In the genomic region with DNA sequence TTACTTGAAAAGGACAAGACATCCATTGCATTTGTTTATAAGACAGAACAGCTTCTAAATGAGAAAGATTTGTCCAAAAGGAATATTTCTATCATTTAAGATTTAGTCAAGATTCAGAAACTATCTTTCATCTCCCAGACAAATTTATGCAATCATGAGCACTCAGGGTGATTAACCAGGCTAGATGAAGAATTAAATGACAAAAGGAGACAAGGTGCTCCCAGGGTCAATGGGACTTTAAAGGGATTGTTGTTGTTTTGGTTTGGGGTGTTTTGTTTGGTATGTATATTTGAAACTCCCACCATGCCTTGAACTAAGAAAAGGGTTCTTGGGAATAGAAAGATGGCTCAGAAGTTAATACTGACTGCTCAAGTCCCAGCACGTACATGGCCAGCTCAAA, we compare ENCODE assay signal across 14 mouse cellular contexts.
DNase-seq lines count a peak whose midpoint lies in the region; ATAC-seq lines count a peak whose summit lies in the region.
"Had no signal": no experiment of that assay in that cellular context is flagged by ENCODE, and none has a peak within 500 bp of the region (broad histone marks: within the 10 kb centered on the region; RNA-seq: fewer than 3 reads in every experiment).

No protein-coding gene starts in this region.

- no peaks in the 10 kb centered on the region for H3K36me3 ChIP-seq in hindbrain, embryonic 14.5 days (replicated peaks; ENCODE audit: control insufficient read depth, insufficient read depth)
- no peaks in the 10 kb centered on the region for H3K36me3 ChIP-seq in hindbrain, embryonic 11.5 days (ENCODE audit: control insufficient read depth, insufficient read depth, low read length)
- H3K36me3 ChIP-seq in forebrain, embryonic 15.5 days, result no peaks in the 10 kb centered on the region
- no peaks in the 10 kb centered on the region for H3K36me3 ChIP-seq in midbrain, embryonic 13.5 days
- H3K36me3 ChIP-seq: heart, embryonic 13.5 days; neural tube, embryonic 12.5 days had no signal

- 32% methylated on average over 1 of the region's 1 CpGs for WGBS in hindbrain, embryonic 14.5 days
- WGBS in hindbrain, embryonic 11.5 days, result 27% methylated on average over 1 of the region's 1 CpGs
- WGBS in forebrain, embryonic 15.5 days, result 50% methylated on average over 1 of the region's 1 CpGs
- WGBS in midbrain, embryonic 13.5 days, result 39% methylated on average over 1 of the region's 1 CpGs

- DNase-seq in hindbrain, embryonic 14.5 days (ENCODE audit: low spot score), result no peak
- DNase-seq in hindbrain, embryonic 11.5 days (ENCODE audit: low spot score), result no peak
- peak; percentile 52 for DNase-seq in R1 (ENCODE audit: low read depth, low spot score)
- DNase-seq in testis, postnatal 10 days (ENCODE audit: low spot score), result no peak
- DNase-seq in c-Kit-positive CD71-positive TER-119-positive erythroid progenitor cells, embryonic 14.5 days (ENCODE audit: low spot score), result no peak
- no peak for DNase-seq in spleen, postnatal 10 days (ENCODE audit: low spot score in 2 of 2)
- DNase-seq: cerebellum, adult 9-11 months; gastrocnemius, adult 2 months; heart, postnatal 36 days had no signal

- H3K27me3 ChIP-seq in hindbrain, embryonic 14.5 days (ENCODE audit: control insufficient read depth, insufficient read depth, low read length), result no peaks in the 10 kb centered on the region
- H3K27me3 ChIP-seq in hindbrain, embryonic 11.5 days (ENCODE audit: control insufficient read depth, insufficient read depth, low read length), result no peaks in the 10 kb centered on the region
- no peaks in the 10 kb centered on the region for H3K27me3 ChIP-seq in forebrain, embryonic 15.5 days
- no peaks in the 10 kb centered on the region for H3K27me3 ChIP-seq in midbrain, embryonic 13.5 days
- H3K27me3 ChIP-seq: heart, embryonic 13.5 days; neural tube, embryonic 12.5 days had no signal

- ATAC-seq in hindbrain, embryonic 14.5 days (ENCODE audit: low FRiP score), result no peak
- no peak for ATAC-seq in hindbrain, embryonic 11.5 days (ENCODE audit: low FRiP score)
- ATAC-seq in forebrain, embryonic 15.5 days (replicated peaks), result no peak
- no peak for ATAC-seq in midbrain, embryonic 13.5 days

- H3K4me1 ChIP-seq in hindbrain, embryonic 14.5 days (replicated peaks; ENCODE audit: control insufficient read depth, insufficient read depth, low read length), result peaks cover 24% of the 10 kb centered on the region; the same call in 1 of the 2 replicates
- H3K4me1 ChIP-seq in hindbrain, embryonic 11.5 days (replicated peaks; ENCODE audit: control insufficient read depth, insufficient read depth, low read length), result no peaks in the 10 kb centered on the region
- peaks cover 35% of the 10 kb centered on the region for H3K4me1 ChIP-seq in forebrain, embryonic 15.5 days
- H3K4me1 ChIP-seq in midbrain, embryonic 13.5 days (replicated peaks), result peaks cover 23% of the 10 kb centered on the region

- peak overlapping the region; percentile 84 for H3K27ac ChIP-seq in hindbrain, embryonic 14.5 days
- no peak overlapping the region for H3K27ac ChIP-seq in hindbrain, embryonic 11.5 days (ENCODE audit: low read depth, low read length)
- peak overlapping the region; percentile 72 for H3K27ac ChIP-seq in forebrain, embryonic 15.5 days (replicated peaks)
- peak overlapping the region; percentile 78 for H3K27ac ChIP-seq in midbrain, embryonic 13.5 days
- H3K27ac ChIP-seq: gastrocnemius, adult 2 months; heart, embryonic 13.5 days; kidney, postnatal 0 days; neural tube, embryonic 12.5 days had no signal

- no peaks in the 10 kb centered on the region for H3K9me3 ChIP-seq in hindbrain, embryonic 14.5 days (ENCODE audit: control insufficient read depth, low read length)
- no peaks in the 10 kb centered on the region for H3K9me3 ChIP-seq in hindbrain, embryonic 11.5 days (ENCODE audit: control insufficient read depth, low read length)
- no peaks in the 10 kb centered on the region for H3K9me3 ChIP-seq in forebrain, embryonic 15.5 days
- no peaks in the 10 kb centered on the region for H3K9me3 ChIP-seq in midbrain, embryonic 13.5 days
- H3K9me3 ChIP-seq: heart, embryonic 13.5 days; neural tube, embryonic 12.5 days had no signal

- H3K4me3 ChIP-seq in hindbrain, embryonic 14.5 days (replicated peaks; ENCODE audit: low read length), result no peak overlapping the region
- no peak overlapping the region for H3K4me3 ChIP-seq in hindbrain, embryonic 11.5 days (ENCODE audit: low read depth, low read length)
- H3K4me3 ChIP-seq in forebrain, embryonic 15.5 days, result no peak overlapping the region
- no peak overlapping the region for H3K4me3 ChIP-seq in midbrain, embryonic 13.5 days (replicated peaks)
- H3K4me3 ChIP-seq: gastrocnemius, adult 2 months; heart, embryonic 13.5 days; neural tube, embryonic 12.5 days had no signal

- H3K9ac ChIP-seq in hindbrain, embryonic 14.5 days, result no peak overlapping the region
- no peak overlapping the region for H3K9ac ChIP-seq in hindbrain, embryonic 11.5 days (ENCODE audit: low read depth, low read length)
- H3K9ac ChIP-seq in forebrain, embryonic 15.5 days (replicated peaks), result no peak overlapping the region
- no peak overlapping the region for H3K9ac ChIP-seq in midbrain, embryonic 13.5 days (replicated peaks)
- H3K9ac ChIP-seq: heart, embryonic 13.5 days; neural tube, embryonic 12.5 days had no signal

- H3K4me2 ChIP-seq in hindbrain, embryonic 14.5 days (replicated peaks), result no peak overlapping the region
- no peak overlapping the region for H3K4me2 ChIP-seq in hindbrain, embryonic 11.5 days (replicated peaks; ENCODE audit: low read depth, low read length)
- no peak overlapping the region for H3K4me2 ChIP-seq in forebrain, embryonic 15.5 days (replicated peaks)
- no peak overlapping the region for H3K4me2 ChIP-seq in midbrain, embryonic 13.5 days (replicated peaks)
- H3K4me2 ChIP-seq: heart, embryonic 13.5 days; neural tube, embryonic 12.5 days had no signal
